Mouse (Mus musculus): ENCODE data around the gene Gm44973. TPM values are rescaled to one million over a fixed set of nuclear protein-coding genes. Genes with fewer than 3 reads are reported as not detected.
"Not testable (repeated sequence)": the region's sequence is repeated elsewhere in the genome, so short reads cannot be mapped to it uniquely, and the experiment has no call there.

Gene Gm44973
- polyA plus RNA-seq, 1 experiment from 2014 or later, result not detected

DNA sequence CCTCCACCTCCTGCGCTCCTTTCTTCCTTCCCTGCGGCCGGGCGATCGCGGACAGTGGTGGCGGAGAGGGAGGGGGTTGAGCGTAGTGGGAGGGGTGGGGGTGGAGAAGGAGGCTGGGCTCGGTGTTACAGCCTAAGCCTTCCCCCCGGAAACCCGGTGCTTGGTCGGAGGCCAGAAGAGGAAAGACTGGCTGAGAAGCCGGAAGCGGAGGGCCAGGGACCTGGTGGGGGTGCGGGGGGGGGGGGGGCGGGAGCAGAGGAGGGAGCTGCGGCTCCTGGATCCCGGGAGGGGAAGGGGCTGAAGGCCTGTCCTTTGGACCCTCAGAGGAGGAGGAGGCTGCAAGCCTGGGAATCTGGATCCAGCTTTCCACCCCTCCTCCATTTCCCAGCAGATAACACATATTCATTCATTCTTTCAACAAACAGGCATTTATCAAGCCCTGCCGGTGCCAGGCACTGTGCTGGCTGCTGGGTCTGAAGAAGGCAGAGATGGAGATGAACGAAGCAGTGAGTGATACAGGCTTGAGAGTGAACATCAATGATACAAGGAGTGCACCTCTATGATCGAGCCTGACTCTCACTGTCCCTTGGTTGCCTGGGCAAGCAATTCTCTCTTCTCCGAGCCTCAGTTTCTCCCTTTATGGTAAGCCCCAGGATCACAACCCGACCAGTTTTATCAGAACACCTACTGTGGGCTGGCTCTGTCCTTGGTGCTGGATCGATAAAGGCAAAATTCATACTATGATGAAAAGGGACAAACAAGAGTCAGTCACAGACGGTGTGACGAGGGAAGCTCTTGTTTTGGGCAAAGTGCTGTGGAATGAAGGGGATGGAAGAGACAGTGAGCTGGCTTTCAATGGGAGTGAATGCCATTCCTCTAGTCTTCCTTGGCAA lies 19.0 kb upstream of the Gm44973 start, which contains the start of gene Zfp579:
Gene Zfp579, minus strand, starts transcription at position 156 of the 893 bp plus-strand sequence.
- Histone ChIP-seq H3K9ac (peak within 1 kb of the TSS; percentile 95), H3K4me1 (replicated peaks) (peaks cover 40% of the 10 kb centered on the region), H3K27me3 (peaks cover 13% of the 10 kb centered on the region), H3K27ac (replicated peaks) (peak within 1 kb of the TSS; percentile 85), H3K36me3 (peaks cover 32% of the 10 kb centered on the region), H3K4me3 (peak within 1 kb of the TSS; percentile 75), H3K4me2 (peak within 1 kb of the TSS; percentile 68), H3K9me3 (no peaks in the 10 kb centered on the region)
- WGBS, result 6% methylated on average over 23 of the region's 26 CpGs
- ATAC-seq (ENCODE audit: low read depth), result peak; percentile 86

DNA sequence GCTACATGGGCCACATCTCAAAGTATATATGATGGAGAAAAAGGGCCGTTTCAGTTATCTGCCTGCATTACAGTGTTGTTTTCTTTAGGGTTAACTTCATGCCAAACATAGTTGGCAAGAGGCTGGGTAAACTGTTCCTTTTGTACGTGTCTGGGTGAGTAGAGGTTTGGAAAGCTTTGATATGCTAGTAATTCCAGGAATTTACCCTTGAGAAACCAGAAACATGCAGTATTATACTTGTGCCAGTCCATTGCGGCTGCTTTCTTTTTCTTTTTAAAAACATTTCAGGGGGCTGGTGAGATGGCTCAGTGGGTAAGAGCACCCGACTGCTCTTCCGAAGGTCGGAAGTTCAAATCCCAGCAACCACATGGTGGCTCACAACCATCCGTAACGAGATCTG lies 18.4 kb upstream of the Gm44973 start:
- H3K9ac ChIP-seq, result peak overlapping the region; percentile 95
- H3K4me2 ChIP-seq, result peak overlapping the region; percentile 68
- H3K9me3 ChIP-seq, result no peaks in the 10 kb centered on the region
- H3K27ac ChIP-seq (replicated peaks), result peak overlapping the region; percentile 85
- H3K4me1 ChIP-seq (replicated peaks), result peaks cover 40% of the 10 kb centered on the region
- H3K36me3 ChIP-seq, result peaks cover 25% of the 10 kb centered on the region
- peaks cover 13% of the 10 kb centered on the region for H3K27me3 ChIP-seq
- H3K4me3 ChIP-seq, result peak overlapping the region; percentile 75
- no peak for ATAC-seq (ENCODE audit: low read depth)
- WGBS, result 72% methylated on average over 8 of the region's 8 CpGs

DNA sequence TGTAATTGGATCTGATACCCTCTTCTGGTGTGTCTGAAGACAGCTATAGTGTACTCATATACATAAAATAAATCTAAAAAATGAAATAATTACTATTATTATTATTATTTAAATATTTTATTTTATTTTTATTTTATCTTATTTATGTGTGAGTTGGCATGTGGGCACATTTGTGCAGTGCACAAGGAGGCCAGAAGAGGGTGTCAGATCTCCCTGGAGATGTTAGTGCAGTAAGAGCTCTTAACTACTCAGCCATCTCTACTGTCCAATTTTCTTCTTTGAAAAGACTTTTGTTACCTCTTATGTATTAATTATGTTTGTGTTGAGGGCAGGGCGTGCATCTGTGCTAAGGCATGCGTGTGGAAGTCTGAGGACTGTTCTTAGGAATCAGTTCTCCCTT lies 15.4 kb upstream of the Gm44973 start:
- Histone ChIP-seq H3K4me1 (replicated peaks) (peaks cover 13% of the 10 kb centered on the region), H3K27me3 (no peaks in the 10 kb centered on the region), H3K27ac (replicated peaks) (no peak overlapping the region), H3K9me3 (no peaks in the 10 kb centered on the region), H3K4me2 (no peak overlapping the region), H3K4me3 (no peak overlapping the region), H3K9ac (no peak overlapping the region), H3K36me3 (no peaks in the 10 kb centered on the region)
- 64% methylated on average over 2 of the region's 2 CpGs for WGBS
- ATAC-seq (ENCODE audit: low read depth), result no peak

DNA sequence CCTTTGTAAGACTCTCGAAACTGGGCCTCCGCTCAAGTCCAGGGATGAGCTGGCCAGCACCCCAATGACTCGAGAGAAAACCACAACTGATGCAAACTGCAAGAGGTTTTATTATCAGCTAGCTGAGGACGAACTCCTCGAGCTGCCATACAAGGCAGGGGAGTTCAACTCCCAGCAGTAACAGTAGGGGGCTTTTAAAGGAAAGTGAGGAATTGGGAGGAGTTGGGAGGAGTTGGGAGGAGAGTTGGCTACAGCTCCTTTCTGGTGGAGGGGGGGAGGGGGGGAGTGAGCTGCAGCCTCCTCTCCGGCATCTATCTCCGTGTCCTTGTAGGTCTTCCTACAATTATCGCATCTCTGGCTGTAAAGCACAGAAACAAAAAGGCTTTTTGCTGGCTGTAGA lies 12.4 kb upstream of the Gm44973 start:
- not testable (repeated sequence) for ATAC-seq (ENCODE audit: low read depth); H3K4me1 ChIP-seq (replicated peaks); H3K9me3 ChIP-seq; H3K27me3 ChIP-seq; H3K4me3 ChIP-seq; H3K9ac ChIP-seq; H3K27ac ChIP-seq (replicated peaks); H3K4me2 ChIP-seq
- H3K36me3 ChIP-seq, result peaks cover 19% of the 10 kb centered on the region
- 60% methylated on average over 8 of the region's 8 CpGs for WGBS

DNA sequence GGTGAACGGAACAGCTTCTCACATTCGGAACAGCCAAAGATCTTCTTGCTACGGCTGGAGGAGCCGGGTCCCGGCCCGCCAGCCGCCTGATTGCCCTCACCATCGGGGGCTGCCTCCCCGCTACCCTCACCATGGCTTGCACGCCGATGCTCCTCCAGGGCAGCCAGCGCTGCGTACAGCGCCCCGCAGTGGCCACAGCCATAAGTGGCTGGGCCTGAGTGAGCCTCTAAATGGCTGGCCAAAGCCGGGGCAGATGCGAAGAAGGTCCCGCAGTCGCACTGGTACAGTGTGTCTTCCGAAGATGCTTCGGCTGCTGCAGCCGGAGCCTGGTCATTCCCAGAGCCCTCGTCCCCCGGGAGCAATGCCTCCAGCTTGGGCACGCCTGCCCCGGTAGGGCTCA lies 7.1 kb upstream of the Gm44973 start:
- WGBS, result 94% methylated on average over 26 of the region's 26 CpGs
- no peak for ATAC-seq (ENCODE audit: low read depth)

DNA sequence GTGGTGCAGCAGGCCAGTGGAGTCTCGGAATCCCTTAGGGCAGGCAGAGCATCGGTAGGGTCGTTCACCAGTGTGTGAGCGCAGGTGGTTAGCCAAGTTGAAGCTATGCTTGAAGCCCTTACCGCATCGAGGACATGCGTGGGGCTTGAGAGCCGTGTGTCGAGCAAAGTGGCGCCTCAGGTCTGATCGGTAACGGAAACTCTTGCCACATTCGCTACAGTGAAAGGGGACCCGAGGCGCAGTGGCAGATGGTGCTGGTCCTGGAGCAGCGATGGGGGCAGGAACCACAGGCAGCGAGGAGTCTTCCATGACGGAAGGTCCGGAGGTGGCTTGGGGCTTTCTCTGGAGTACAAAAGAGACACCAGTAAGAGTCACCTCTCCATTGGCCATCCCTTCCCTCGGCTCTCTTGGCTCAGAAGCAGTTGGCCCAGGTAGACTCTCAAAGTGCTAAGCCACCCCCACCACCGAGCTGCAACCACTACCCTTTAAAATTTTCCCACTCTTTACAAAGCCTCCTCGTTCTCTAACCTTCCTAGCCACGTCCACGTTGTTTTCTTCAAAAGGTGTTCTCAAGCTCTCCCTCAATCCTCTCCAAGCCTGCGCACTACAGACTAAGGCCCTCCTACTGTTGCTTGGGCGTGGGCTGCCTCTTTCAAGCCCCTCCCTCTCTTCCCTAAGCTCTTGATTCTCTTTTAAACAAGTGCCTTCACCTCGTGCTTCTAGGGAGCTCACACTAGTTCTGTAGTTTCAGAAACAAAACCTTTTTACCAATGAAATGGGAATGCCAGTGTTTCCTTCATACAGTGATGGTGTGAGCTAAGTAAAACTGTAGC lies 2.4 kb upstream of the Gm44973 start:
- ATAC-seq (ENCODE audit: low read depth), result no peak
- no peaks in the 10 kb centered on the region for H3K9me3 ChIP-seq
- no peaks in the 10 kb centered on the region for H3K27me3 ChIP-seq
- H3K27ac ChIP-seq (replicated peaks), result no peak overlapping the region
- H3K36me3 ChIP-seq, result peaks cover 51% of the 10 kb centered on the region
- 92% methylated on average over 27 of the region's 27 CpGs for WGBS
- H3K4me1 ChIP-seq (replicated peaks), result peaks cover 11% of the 10 kb centered on the region
- H3K9ac ChIP-seq, result no peak overlapping the region
- peak overlapping the region; percentile 71 for H3K4me3 ChIP-seq
- peak overlapping the region; percentile 58 for H3K4me2 ChIP-seq

More for the DNA sequence above, 7.1 kb upstream of the Gm44973 start:
- no peak overlapping the region for H3K27ac ChIP-seq (replicated peaks)
- H3K9me3 ChIP-seq, result no peaks in the 10 kb centered on the region
- peaks cover 2% of the 10 kb centered on the region; the same call in 1 of the 2 replicates for H3K4me1 ChIP-seq (replicated peaks)
- H3K4me2 ChIP-seq, result no peak overlapping the region
- H3K4me3 ChIP-seq, result no peak overlapping the region
- peaks cover 70% of the 10 kb centered on the region for H3K36me3 ChIP-seq
- H3K27me3 ChIP-seq, result no peaks in the 10 kb centered on the region
- no peak overlapping the region for H3K9ac ChIP-seq

DNA sequence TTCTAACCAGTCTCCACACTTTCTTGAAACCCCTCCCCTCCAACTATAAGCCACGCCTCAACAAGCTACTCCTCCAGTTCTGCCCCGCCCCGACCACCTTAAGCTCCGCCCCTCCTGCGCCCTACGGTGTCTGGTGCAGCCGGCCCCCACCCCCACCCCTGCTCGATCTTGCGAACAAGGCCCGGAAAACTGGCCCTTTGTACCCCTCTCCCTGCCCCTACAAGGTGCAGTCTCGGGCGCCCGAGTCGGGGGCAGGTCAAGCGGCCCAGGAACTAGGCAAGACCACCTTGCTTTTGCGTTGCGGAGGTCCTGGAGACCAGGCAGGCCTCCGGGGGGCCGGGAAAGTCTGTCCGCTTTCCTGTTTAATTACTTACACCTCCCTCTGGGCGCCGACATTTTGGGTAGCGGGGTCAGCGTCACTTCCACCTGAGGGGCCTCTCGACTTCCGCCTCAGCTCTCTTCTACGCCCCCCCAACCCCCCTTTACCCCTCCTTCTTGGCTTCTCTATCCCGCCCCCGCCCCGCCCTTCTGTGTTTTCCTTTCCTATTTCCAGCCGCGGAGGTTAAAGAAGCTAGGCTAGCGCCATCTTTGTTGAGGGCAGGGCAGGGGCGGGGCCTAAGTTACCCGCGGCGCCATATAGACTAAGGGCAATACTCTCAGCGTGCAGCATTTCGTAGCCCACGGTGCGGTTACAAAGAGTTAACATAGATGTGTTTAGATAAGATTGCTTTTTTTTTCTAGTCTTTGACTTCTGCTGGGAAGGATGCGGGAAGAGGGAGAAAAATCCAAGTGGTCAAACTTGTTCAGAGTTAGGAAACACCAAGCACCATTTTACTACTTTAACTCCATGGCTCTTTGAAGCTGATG lies 812 bp upstream of the Gm44973 start, which contains the start of the genes Zfp524 and Fiz1:
Gene Zfp524, plus strand, starts transcription at position 165 of the 867 bp plus-strand sequence.
Gene Fiz1, minus strand, starts transcription at position 447 of the 867 bp plus-strand sequence.
- Histone ChIP-seq H3K4me3 (peak within 1 kb of the TSS; percentile 71), H3K4me2 (peak within 1 kb of the TSS; percentile 58), H3K27me3 (no peaks in the 10 kb centered on the region), H3K36me3 (peaks cover 35% of the 10 kb centered on the region), H3K4me1 (replicated peaks) (peaks cover 19% of the 10 kb centered on the region), H3K9me3 (no peaks in the 10 kb centered on the region), H3K27ac (replicated peaks) (peak within 1 kb of the TSS; percentile 97), H3K9ac (peak within 1 kb of the TSS; percentile 83)
- 0% methylated on average over 42 of the region's 42 CpGs for WGBS
- peak; percentile 85 for ATAC-seq (ENCODE audit: low read depth)

DNA sequence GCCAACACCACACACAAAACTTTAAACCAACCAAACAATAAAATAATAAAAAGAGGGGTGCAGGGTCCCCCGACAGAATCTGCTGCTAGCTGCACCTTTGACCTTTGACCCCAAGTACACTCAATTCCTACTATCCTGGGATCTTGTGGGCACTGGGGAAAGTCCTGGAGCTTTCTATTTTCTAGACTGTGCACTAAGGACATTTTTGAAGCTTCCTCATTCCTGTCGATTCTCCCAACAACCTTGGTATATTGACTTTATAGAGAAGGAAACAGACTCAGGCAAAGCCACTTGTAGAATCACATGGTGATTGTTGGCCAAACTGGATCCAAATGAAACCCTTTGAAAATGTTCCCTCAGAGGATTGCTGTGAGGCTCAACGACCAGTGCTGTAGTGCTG lies 761 bp downstream of the Gm44973 start:
- WGBS, result 61% methylated on average over 3 of the region's 3 CpGs
- H3K4me1 ChIP-seq (replicated peaks), result peaks cover 24% of the 10 kb centered on the region
- H3K4me3 ChIP-seq, result peak overlapping the region; percentile 71
- peak overlapping the region; percentile 83 for H3K9ac ChIP-seq
- peaks cover 20% of the 10 kb centered on the region for H3K36me3 ChIP-seq
- no peak for ATAC-seq (ENCODE audit: low read depth)
- H3K27ac ChIP-seq (replicated peaks), result peak overlapping the region; percentile 97
- H3K4me2 ChIP-seq, result peak overlapping the region; percentile 58
- no peaks in the 10 kb centered on the region for H3K9me3 ChIP-seq
- no peaks in the 10 kb centered on the region for H3K27me3 ChIP-seq

DNA sequence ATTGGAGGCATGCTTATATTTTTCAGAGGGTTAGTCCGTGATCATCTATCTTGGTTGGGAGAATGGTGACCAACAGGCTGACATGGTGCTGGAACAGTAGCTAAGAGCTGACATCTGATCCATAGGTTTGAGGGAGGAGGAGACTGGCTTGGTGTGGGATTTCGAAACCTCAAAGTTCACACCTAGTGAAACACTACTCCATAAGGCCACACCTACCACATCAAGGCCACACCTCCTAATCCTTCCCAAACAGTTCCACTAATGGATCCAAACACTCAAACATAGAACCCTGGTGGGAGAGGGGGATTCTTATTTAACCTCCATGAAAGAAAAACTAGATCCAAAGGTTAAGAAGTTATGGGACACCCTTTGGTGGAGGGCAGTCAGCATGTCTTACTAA lies 1.6 kb downstream of the Gm44973 start:
- H3K27ac ChIP-seq (replicated peaks), result no peak overlapping the region
- ATAC-seq (ENCODE audit: low read depth), result no peak
- 94% methylated on average over 2 of the region's 2 CpGs for WGBS

DNA sequence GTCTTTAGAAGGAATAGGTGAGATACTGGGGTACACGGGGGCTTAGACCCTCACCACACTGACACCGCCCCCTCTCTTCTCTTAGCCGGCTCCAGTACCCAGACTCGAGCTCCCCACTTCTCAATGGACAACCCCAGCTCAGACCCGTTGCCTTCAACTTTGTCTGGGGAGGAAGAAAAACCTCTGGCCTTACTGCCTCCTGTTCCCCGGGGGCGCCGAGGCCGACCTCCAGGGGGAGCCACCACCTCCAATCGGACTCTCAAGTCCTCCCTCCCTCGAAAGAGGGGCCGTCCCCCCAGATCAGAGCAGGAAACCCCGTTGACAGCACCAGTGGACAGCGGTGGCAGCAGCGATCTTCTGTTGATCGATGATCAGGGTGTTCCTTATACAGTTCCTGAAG lies 2.1 kb downstream of the Gm44973 start:
- no peak overlapping the region for H3K9ac ChIP-seq
- H3K27ac ChIP-seq (replicated peaks), result no peak overlapping the region
- no peaks in the 10 kb centered on the region for H3K27me3 ChIP-seq
- peaks cover 34% of the 10 kb centered on the region for H3K4me1 ChIP-seq (replicated peaks)
- no peak overlapping the region for H3K4me3 ChIP-seq
- no peak overlapping the region for H3K4me2 ChIP-seq
- no peak for ATAC-seq (ENCODE audit: low read depth)
- H3K36me3 ChIP-seq, result peaks cover 14% of the 10 kb centered on the region
- 92% methylated on average over 16 of the region's 16 CpGs for WGBS
- no peaks in the 10 kb centered on the region for H3K9me3 ChIP-seq

More for the DNA sequence above, 1.6 kb downstream of the Gm44973 start:
- Histone ChIP-seq H3K36me3 (peaks cover 14% of the 10 kb centered on the region), H3K4me3 (no peak overlapping the region), H3K9ac (no peak overlapping the region), H3K27me3 (no peaks in the 10 kb centered on the region), H3K4me2 (no peak overlapping the region), H3K9me3 (no peaks in the 10 kb centered on the region), H3K4me1 (replicated peaks) (peaks cover 33% of the 10 kb centered on the region)

DNA sequence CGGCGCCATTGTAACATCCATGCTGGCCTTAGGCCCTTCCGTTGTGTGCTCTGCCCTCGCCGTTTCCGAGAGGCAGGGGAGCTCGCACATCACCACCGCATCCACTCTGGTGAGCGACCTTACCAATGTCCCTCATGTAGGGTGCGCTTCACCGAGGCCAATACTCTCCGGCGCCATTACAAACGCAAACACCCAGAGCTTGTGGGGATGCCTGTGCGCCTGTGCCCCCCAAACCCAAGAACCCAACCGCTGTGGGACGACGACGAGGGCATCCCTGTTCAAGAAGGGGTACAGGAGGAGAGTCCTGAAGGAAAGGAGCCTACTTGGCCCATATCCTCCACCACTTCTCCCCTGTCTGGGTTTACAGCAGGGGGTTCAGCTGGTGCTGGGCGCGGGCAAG lies 2.6 kb downstream of the Gm44973 start:
- Histone ChIP-seq H3K27me3 (no peaks in the 10 kb centered on the region), H3K4me1 (replicated peaks) (peaks cover 34% of the 10 kb centered on the region), H3K4me3 (no peak overlapping the region), H3K27ac (replicated peaks) (no peak overlapping the region), H3K9ac (no peak overlapping the region), H3K9me3 (no peaks in the 10 kb centered on the region), H3K36me3 (peaks cover 14% of the 10 kb centered on the region), H3K4me2 (no peak overlapping the region)
- 97% methylated on average over 21 of the region's 21 CpGs for WGBS
- ATAC-seq (ENCODE audit: low read depth), result no peak

All from neural tube, embryonic 13.5 days (tissue).